Mouse (Mus musculus): ENCODE measurements around the gene Slc9a9. TPM values are rescaled to one million over a fixed set of nuclear protein-coding genes. Genes with fewer than 3 reads are reported as not detected.

The Slc9a9 gene
- total RNA-seq, 2 experiments from 2014 or later: 2.2 to 2.8 TPM

- intact Hi-C loops (cut with DNase I): loop anchor here (5.0 kb wide), 1 partner anchor 55 kb away; no protein-coding TSS in a partner anchor
- peak in 1 of 2 experiments; percentile 14 for DNase-seq
Observed at GRCm38 (mm10) chr9:94727457-94727856, 57.7 kb downstream of the Slc9a9 start.

- no peak for DNase-seq
- intact Hi-C loops (cut with DNase I): no loop called here
Observed at GRCm38 (mm10) chr9:94730396-94730795, 60.7 kb downstream of the Slc9a9 start.

GRCm38 (mm10) chr9:94732136-94732535 lies 62.4 kb downstream of the Slc9a9 start:
- DNase-seq: no peak
- intact Hi-C loops (cut with DNase I): no loop called here

- intact Hi-C loops (cut with DNase I): no loop called here
- no peak for DNase-seq
Observed at GRCm38 (mm10) chr9:94732599-94733287, 63.0 kb downstream of the Slc9a9 start.

DNA sequence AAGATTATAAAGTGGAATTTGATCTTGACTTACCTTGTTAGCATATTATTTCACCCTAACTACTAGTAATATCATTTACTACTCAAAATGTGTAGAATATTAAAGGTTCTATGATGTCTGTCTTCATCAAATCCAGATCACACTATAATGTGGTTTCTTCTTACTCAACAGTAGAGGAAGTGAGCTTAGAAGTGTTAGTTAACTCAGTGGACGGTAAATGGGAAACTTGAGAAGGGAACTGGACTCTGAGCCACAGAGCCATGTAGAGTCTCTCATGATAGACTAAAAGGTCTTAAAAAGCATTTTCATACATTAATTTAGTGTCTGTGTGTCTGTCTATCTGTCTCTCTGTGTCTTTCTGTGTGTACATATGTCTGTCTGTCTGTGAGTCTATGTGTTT lies 64.6 kb downstream of the Slc9a9 start:
- DNase-seq: no peak
- intact Hi-C loops (cut with DNase I): no loop called here

DNA sequence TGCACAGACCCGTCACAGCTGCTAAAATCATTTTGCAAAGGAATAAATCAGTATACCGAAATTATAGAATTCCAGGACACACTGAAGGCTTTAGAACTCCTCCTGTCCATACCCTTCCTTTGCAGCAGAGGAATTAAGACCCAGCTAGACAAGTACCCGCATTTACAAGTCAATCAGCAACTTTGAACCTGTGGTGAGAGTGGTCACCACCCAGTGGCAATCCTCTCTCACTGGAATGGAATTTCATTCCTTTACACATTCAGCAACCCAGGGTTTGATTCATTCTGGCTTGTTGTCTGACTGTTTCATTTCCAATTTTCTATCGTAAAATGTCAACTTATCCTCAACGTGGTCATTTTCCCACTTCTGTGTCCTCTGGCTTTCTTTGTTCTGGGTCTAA lies 67.5 kb downstream of the Slc9a9 start:
- DNase-seq: no peak
- intact Hi-C loops (cut with DNase I): loop anchor here (5.0 kb wide), 3 partner anchors 670 to 1115 kb away; partner anchors contain the start of gene Chst2

- intact Hi-C loops (cut with DNase I): loop anchor here (5.0 kb wide), 3 partner anchors 669 to 1114 kb away; partner anchors contain the start of gene Chst2
- peak; percentile 46 to 62 for DNase-seq
Observed at GRCm38 (mm10) chr9:94738555-94739427, 69.1 kb downstream of the Slc9a9 start.

GRCm38 (mm10) chr9:94740841-94741240 lies 71.1 kb downstream of the Slc9a9 start:
- intact Hi-C loops (cut with DNase I): no loop called here
- DNase-seq: no peak

- DNase-seq: no peak
Observed at GRCm38 (mm10) chr9:94743291-94743690, 73.6 kb downstream of the Slc9a9 start.

DNA sequence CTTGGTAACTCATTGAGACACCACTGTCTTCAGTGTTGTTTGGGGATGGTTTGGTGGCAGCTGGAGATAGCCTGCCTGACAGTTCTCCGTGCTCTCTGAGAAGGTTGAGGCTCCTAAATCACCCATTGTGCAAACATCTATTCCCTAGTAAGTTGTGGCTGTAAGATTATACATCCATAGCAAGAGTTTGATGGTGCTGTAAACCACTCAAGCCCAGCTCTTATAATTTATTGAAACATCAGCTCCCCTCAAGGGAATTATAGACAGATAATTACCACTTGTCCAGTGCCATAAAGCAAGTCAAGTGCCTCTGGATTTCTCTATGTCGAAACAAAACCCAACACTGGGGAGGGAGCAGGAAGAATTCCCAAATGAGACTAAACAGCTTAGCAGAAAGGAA lies 78.8 kb downstream of the Slc9a9 start:
- intact Hi-C loops (cut with DNase I): no loop called here

More at GRCm38 (mm10) chr9:94743291-94743690, 73.6 kb downstream of the Slc9a9 start:
- intact Hi-C loops (cut with DNase I): no loop called here

DNA sequence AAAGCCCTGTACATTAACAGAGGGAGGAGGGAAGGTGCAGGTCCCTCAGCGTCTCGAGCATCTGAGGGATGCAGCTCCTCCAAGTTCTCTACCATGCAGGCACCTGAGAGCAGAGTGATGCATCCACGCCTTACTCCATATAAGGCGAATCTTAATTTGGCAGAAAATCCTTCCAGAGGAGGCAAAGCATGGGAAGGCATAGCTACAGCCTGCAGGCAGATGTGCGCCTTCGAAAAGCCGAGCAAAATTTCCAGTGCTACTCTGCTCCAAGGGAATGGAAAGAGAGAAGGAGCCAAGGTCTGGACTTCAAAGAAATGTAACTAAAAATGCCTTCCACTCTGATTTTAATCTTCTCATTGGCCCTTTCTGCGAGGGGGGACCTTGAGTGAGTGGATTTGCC lies 80.5 kb downstream of the Slc9a9 start:
- intact Hi-C loops (cut with DNase I): no loop called here
- DNase-seq: no peak

More for the DNA sequence above, 78.8 kb downstream of the Slc9a9 start:
- no peak for DNase-seq

DNA sequence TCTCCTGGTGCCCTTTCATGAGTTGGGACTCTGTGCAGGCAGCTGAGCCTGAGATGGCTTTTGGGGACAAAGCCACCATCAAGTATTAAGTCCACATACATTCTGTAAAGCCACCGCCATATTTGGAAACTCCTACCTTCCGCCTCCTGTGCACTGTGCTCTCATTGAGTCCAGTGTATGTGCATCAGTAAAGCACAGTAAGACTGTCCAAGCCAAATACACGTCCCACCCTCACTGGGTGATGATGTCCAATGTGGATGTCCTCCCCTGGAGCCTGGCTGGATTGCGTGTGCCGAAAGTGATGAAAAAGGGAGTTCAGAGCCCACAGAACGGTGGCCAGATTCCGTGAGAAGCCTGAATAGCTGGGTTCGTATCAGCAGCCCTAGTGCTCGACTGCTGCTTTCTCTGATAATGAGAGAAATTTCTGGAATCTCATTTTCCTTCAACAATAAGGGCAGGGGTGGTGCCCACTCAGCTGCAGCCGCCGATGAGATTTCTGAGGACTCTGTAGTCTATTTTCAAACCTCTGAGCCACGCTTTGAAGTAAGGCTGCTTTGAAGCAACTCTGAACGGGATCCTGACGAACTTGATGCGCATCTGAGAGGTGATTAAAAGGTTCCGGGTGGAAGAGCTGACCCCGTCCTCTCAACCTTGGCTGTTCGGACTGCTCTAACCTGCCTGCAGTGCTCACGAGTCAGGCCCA lies 81.4 kb downstream of the Slc9a9 start:
- DNase-seq: no peak
- intact Hi-C loops (cut with DNase I): no loop called here

DNA sequence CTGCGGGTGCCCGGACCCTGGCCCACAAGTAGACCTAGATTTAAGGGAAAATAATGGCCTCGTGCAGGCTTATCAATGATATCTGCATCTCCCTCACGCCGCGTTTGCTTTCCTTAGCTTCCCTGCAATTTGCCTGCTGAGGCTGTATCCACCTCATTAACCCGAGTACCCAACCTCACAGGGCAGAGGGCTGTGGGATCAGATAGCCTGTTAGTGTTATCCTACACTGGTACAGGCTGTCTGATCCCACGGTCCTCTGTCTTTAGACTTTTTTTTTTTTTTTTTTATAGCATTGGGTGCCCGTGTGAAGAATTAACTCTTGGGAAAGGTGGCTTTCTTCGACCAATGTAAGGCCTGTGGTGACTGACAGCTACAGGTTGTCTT lies 81.9 kb downstream of the Slc9a9 start:
- intact Hi-C loops (cut with DNase I): no loop called here
- DNase-seq: no peak

GRCm38 (mm10) chr9:94752121-94752520 lies 82.4 kb downstream of the Slc9a9 start:
- no peak for DNase-seq
- intact Hi-C loops (cut with DNase I): no loop called here

- no peak for DNase-seq
- intact Hi-C loops (cut with DNase I): no loop called here
Observed at GRCm38 (mm10) chr9:94759904-94760303, 90.2 kb downstream of the Slc9a9 start.

DNA sequence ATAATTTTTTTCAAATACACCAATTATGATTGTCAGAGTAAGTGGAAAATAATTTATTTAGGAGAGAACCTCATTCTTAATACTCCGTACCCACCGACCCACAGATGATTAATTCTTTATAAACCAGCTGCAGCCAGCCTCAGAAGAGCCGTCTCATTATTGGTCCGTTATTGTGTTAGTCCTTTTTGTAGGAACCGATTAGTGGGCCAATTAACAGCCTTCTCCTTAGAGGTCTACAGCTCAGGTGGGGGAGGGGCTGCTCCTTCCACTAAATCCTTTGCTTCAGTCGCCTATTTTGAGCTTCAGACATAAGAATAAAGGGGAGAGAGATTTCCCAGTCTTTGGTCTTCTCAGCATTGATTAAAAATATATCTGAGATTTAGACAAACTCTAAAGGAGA lies 98.4 kb downstream of the Slc9a9 start:
- intact Hi-C loops (cut with DNase I): no loop called here
- DNase-seq: no peak

DNA sequence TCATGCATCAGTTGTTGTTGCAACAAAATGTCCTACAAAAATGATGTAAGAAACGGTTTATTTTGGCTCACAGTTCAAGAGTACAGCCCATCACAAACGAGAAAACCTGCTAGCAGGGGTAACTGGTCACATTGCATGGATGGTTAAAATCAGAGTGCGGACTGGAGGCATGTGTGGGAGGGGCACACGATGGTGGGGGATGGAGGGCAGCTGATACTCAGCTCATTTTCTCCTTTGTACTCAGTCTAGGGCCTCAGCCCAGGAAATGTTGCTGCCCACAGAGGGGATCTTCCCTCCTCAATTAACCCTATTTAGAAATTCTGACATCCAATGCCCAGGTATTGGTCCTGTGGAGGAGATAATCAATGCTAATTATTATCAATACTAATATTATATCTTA lies 98.8 kb downstream of the Slc9a9 start:
- intact Hi-C loops (cut with DNase I): no loop called here
- no peak for DNase-seq

DNA sequence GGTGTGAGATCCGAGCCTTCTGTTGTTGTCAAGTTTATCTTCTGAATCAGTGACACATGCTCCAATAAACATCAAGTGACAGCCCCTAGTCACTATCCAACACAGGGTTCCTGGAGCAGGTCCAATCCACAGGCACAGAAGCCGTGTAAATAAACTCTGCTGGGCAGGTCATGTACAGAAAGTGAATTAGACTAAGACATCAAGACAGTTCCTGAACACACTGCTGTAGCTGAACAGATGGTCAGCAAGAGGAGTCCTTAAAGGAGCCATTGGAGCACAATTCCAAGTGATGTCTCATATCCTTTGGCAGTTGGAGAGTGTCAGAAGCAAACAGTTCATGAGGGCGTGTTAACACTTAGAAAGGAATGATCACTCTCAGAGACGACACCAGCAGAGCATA lies 103.6 kb downstream of the Slc9a9 start:
- no peak for DNase-seq
- intact Hi-C loops (cut with DNase I): no loop called here

- no peak for DNase-seq
- intact Hi-C loops (cut with DNase I): no loop called here
Observed at GRCm38 (mm10) chr9:94788261-94788660, 118.6 kb downstream of the Slc9a9 start.

- no peak for DNase-seq
- intact Hi-C loops (cut with DNase I): no loop called here
Observed at GRCm38 (mm10) chr9:94790966-94791365, 121.3 kb downstream of the Slc9a9 start.

GRCm38 (mm10) chr9:94803073-94803472 lies 133.4 kb downstream of the Slc9a9 start:
- intact Hi-C loops (cut with DNase I): no loop called here
- no peak for DNase-seq
